Mouse (Mus musculus) embryonic facial prominence, embryonic 14.5 days (tissue): ENCODE results near the gene Npas4. TPM values are rescaled to one million over a fixed set of nuclear protein-coding genes. Genes with fewer than 3 reads are reported as not detected.
"Not testable (repeated sequence)": the region's sequence is repeated elsewhere in the genome, so short reads cannot be mapped to it uniquely, and the experiment has no call there.

ENCODE experiments used
- ATAC-seq: fragments of 200-750 bp; cut with Nextera tagmentation; 2 replicates; pipeline ENCODE4 v1.8.0; 2017; ENCODE audit warnings: low read depth, moderate number of reproducible peaks, moderate TSS enrichment
- DNase-seq: peaks from one replicate; pipeline ENCODE4 v3.0.0-alpha.2; 2015; ENCODE audit warnings: low spot score
- H3K27ac ChIP-seq: fragments of 300-500 bp; sonication (generic); replicated peaks from 2 replicates; pipeline ENCODE4 v1.5.1; 2014; ENCODE audit warnings: low read depth, mild to moderate bottlenecking, low read length, moderate library complexity
- H3K27me3 ChIP-seq: fragments of 300-500 bp; sonication (generic); replicated peaks from 2 replicates; pipeline ENCODE4 v1.6.1; 2014; ENCODE audit warnings: low read length; ENCODE audit not compliant: control insufficient read depth, insufficient read depth
- H3K36me3 ChIP-seq: fragments of 300-500 bp; sonication (generic); 2 replicates; pipeline ENCODE4 v1.6.1; 2014; ENCODE audit warnings: low read length, mixed read lengths; ENCODE audit not compliant: control insufficient read depth, insufficient read depth
- H3K4me1 ChIP-seq: fragments of 300-500 bp; sonication (generic); 2 replicates; pipeline ENCODE4 v1.6.1; 2014; ENCODE audit warnings: antibody characterized with exemption, low read length; ENCODE audit not compliant: control insufficient read depth, insufficient read depth
- H3K4me2 ChIP-seq: fragments of 300-500 bp; sonication (generic); 2 replicates; pipeline ENCODE4 v1.6.1; 2014; ENCODE audit warnings: low read depth, mild to moderate bottlenecking, low read length, moderate library complexity, mixed read lengths
- H3K4me3 ChIP-seq: fragments of 300-500 bp; sonication (generic); 2 replicates; pipeline ENCODE4 v1.5.1; 2014; ENCODE audit warnings: low read depth, mild to moderate bottlenecking, low read length
- H3K9ac ChIP-seq: fragments of 300-500 bp; sonication (generic); 2 replicates; pipeline ENCODE4 v1.6.1; 2014; ENCODE audit warnings: low read depth, mild to moderate bottlenecking, low read length, moderate library complexity, mixed read lengths
- H3K9me3 ChIP-seq: fragments of 300-500 bp; sonication (generic); 2 replicates; pipeline ENCODE4 v1.6.1; 2016; ENCODE audit warnings: low read length; ENCODE audit not compliant: control insufficient read depth
- WGBS: fragments of 180-500 bp; shearing (Covaris S2); extraction: QIAGEN DNeasy Blood & Tissue Kit; methylation state at CpG from one replicate; pipeline ENCODE4 v1.1.7; 2014; 5-methylcytosine and 5-hydroxymethylcytosine counted together
- polyA plus RNA-seq: library from polyadenylated mRNA; unstranded; fragments of >200 nt; fragmentation: Nextera tagmentation; extraction: Ambion mirVana; gene quantifications from 2 replicates; pipeline ENCODE4 v1.2.1, GENCODE M21; 2014

The Npas4 gene
- polyA plus RNA-seq, 1 experiment from 2014 or later = 0.07 TPM

- 67% methylated on average over 4 of the region's 4 CpGs for WGBS
- Histone ChIP-seq H3K9ac (no peak overlapping the region), H3K4me1 (peaks cover 7% of the 10 kb centered on the region), H3K27me3 (no peaks in the 10 kb centered on the region), H3K27ac (no peak overlapping the region), H3K36me3 (no peaks in the 10 kb centered on the region), H3K9me3 (no peaks in the 10 kb centered on the region), H3K4me3 (no peak overlapping the region), H3K4me2 (no peak overlapping the region)
- no peak for DNase-seq
- ATAC-seq = no peak
Observed at GRCm38 (mm10) chr19:5004925-5005324, 14.8 kb upstream of the Npas4 start.

DNA sequence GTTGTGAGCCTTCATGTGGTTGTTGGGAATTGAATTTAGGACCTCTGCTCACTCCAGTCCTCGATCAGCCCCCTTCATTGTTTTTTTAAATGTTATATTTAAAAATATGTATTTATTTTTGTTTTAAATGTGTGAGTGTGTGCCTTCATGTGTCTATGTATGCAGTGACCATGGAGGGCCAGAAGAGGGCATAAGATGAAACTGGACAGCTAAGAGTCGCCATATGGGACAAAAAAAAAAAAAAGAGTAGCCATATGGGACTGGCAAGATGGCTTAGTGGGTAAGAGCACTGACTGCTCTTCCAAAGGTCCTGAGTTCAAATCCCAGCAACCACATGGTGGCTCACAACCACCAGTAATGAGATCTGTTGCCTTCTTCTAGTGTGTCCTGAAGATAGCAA lies 13.5 kb upstream of the Npas4 start:
- H3K4me1 ChIP-seq, DNase-seq, H3K36me3 ChIP-seq, ATAC-seq, H3K9me3 ChIP-seq, H3K27ac ChIP-seq, H3K4me3 ChIP-seq, H3K4me2 ChIP-seq, H3K27me3 ChIP-seq, H3K9ac ChIP-seq: not testable (repeated sequence)
- 50% methylated on average over 2 of the region's 2 CpGs for WGBS

DNA sequence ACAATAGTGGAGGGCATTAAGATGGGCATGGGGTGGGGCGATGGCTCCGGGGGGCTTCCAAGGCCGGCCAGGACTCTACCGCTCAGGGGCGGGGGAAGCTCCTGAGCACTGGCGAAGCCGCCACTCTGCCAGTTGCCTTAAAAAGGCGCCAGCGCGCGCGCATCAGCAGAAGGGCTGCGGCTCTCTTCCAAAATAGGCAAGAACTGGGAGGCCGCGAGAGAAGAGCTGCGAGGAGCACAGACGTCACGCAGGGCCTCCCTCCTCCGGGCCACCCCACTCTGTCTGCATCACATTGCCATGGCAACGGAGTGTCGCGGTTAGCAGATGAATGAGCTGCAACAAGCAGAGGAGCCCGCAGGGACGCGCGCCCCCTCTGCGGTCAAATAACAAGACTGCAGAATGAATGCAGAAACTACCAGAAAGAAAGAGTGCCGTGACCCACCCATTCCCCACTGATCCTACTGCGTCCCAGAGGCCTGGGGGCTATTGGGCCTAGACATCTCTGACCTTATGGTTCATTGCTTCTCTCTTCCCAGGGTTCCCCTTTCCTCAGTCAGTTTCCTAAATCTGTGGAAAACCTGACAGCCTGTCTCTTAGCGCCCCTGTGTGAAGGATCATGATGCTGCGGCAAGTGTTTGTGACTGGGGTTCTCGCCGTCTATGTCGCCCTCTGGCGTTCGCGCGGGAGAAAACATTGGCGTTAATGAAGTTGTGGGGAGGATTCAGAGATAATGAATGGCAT lies 11.7 kb upstream of the Npas4 start:
- peak overlapping the region; percentile 66; the same call in 1 of the 2 replicates for H3K27ac ChIP-seq
- peak; percentile 96 for DNase-seq
- WGBS = 1% methylated on average over 34 of the region's 39 CpGs

GRCm38 (mm10) chr19:4999445-5000140 lies 9.5 kb upstream of the Npas4 start:
- Histone ChIP-seq H3K9ac (no peak overlapping the region), H3K4me3 (no peak overlapping the region), H3K36me3 (no peaks in the 10 kb centered on the region), H3K27me3 (no peaks in the 10 kb centered on the region), H3K9me3 (no peaks in the 10 kb centered on the region), H3K4me2 (no peak overlapping the region), H3K27ac (no peak overlapping the region), H3K4me1 (peaks cover 7% of the 10 kb centered on the region)
- 59% methylated on average over 6 of the region's 6 CpGs for WGBS
- DNase-seq (no peak), ATAC-seq (no peak)

More for the DNA sequence above, 11.7 kb upstream of the Npas4 start:
- no peaks in the 10 kb centered on the region for H3K9me3 ChIP-seq
- peak; percentile 95 for ATAC-seq
- peak overlapping the region; percentile 22 for H3K4me3 ChIP-seq
- H3K36me3 ChIP-seq = no peaks in the 10 kb centered on the region
- H3K9ac ChIP-seq = 0 out of 2 replicates have a peak overlapping the region, but pooled peaks have one; percentile 46
- H3K4me1 ChIP-seq = peaks cover 7% of the 10 kb centered on the region
- H3K4me2 ChIP-seq = peak overlapping the region; percentile 52
- no peaks in the 10 kb centered on the region for H3K27me3 ChIP-seq

DNA sequence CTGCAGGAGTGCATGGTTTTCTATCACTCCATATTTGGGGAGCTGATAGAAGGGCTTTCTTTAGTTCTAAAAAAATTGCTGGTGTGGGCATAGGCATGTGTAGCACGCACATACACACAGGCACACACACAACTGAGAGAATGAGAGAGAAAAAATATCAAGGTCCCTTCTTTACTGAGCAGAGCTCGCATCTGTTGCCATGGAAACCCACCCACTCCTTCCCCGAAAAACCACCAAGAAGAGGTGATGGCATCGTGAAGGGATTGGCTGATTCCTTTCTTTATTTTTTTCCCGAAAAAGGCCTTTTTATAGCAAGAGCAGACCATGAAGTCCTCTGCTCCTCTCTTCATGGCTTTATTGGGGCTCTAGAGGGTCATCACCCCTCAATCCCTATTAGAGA lies 3.9 kb upstream of the Npas4 start:
- Histone ChIP-seq H3K4me2 (no peak overlapping the region), H3K9me3 (no peaks in the 10 kb centered on the region), H3K4me3 (no peak overlapping the region), H3K36me3 (no peaks in the 10 kb centered on the region), H3K27me3 (peaks cover 42% of the 10 kb centered on the region), H3K9ac (no peak overlapping the region), H3K4me1 (0 out of 2 replicates have a peak, but pooled peaks cover 3% of the 10 kb centered on the region), H3K27ac (no peak overlapping the region)
- DNase-seq (no peak), ATAC-seq (no peak)
- WGBS = 66% methylated on average over 5 of the region's 5 CpGs

GRCm38 (mm10) chr19:4992904-4993303 lies 2.8 kb upstream of the Npas4 start:
- Histone ChIP-seq H3K9ac (no peak overlapping the region), H3K27ac (no peak overlapping the region), H3K36me3 (no peaks in the 10 kb centered on the region), H3K27me3 (peaks cover 43% of the 10 kb centered on the region), H3K4me1 (0 out of 2 replicates have a peak, but pooled peaks cover 3% of the 10 kb centered on the region), H3K9me3 (no peaks in the 10 kb centered on the region), H3K4me3 (no peak overlapping the region), H3K4me2 (no peak overlapping the region)
- DNase-seq (peak; percentile 80), ATAC-seq (peak; percentile 55; the same call in 1 of the 2 replicates)
- 2% methylated on average over 9 of the region's 9 CpGs for WGBS

GRCm38 (mm10) chr19:4992371-4992770 lies 2.3 kb upstream of the Npas4 start:
- ATAC-seq (no peak), DNase-seq (no peak)
- no peak overlapping the region for H3K9ac ChIP-seq
- H3K9me3 ChIP-seq = no peaks in the 10 kb centered on the region
- WGBS = 13% methylated on average over 8 of the region's 8 CpGs
- H3K4me3 ChIP-seq = no peak overlapping the region
- H3K27ac ChIP-seq = no peak overlapping the region
- H3K27me3 ChIP-seq = peaks cover 43% of the 10 kb centered on the region
- H3K4me1 ChIP-seq = 0 out of 2 replicates have a peak, but pooled peaks cover 3% of the 10 kb centered on the region
- no peak overlapping the region for H3K4me2 ChIP-seq
- H3K36me3 ChIP-seq = no peaks in the 10 kb centered on the region

GRCm38 (mm10) chr19:4990716-4991115 lies 600 bp upstream of the Npas4 start:
- no peaks in the 10 kb centered on the region for H3K36me3 ChIP-seq
- no peak overlapping the region for H3K4me2 ChIP-seq
- no peak for DNase-seq
- H3K27ac ChIP-seq = no peak overlapping the region
- no peaks in the 10 kb centered on the region for H3K9me3 ChIP-seq
- peaks cover 43% of the 10 kb centered on the region for H3K27me3 ChIP-seq
- H3K9ac ChIP-seq = no peak overlapping the region
- no peak overlapping the region for H3K4me3 ChIP-seq
- WGBS = 2% methylated on average over 18 of the region's 22 CpGs
- ATAC-seq = no peak
- 0 out of 2 replicates have a peak, but pooled peaks cover 3% of the 10 kb centered on the region for H3K4me1 ChIP-seq
